In the genomic region with DNA sequence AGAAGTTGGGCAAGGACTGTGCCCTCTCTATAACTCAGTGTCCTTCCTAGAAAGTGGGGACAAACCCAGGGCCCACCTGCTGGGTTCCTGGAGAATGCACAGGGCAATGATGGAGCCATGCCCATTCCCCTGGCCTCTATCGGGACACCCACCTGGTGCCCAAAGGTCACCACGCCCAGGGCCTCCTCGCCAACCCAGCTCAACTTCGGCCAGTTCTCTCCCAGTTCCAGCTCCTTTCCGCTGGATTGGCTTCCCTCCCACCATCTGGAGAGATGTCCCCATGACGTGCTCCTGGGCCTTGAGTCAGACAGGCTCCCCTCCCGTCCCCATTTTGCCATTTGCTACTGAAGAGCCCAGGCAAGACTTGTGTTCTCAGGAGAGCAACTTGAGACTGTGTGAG, we compare ENCODE assay signal across 18 mouse cellular contexts. TPM values are rescaled to one million over a fixed set of nuclear protein-coding genes. Genes with fewer than 3 reads are reported as not detected.
"Had no signal": no experiment of that assay in that cellular context is flagged by ENCODE, and none has a peak within 500 bp of the region (broad histone marks: within the 10 kb centered on the region; RNA-seq: fewer than 3 reads in every experiment).

No protein-coding gene starts in this region.

- H3K9ac ChIP-seq: liver, embryonic 12.5 days; lung, embryonic 14.5 days; midbrain, embryonic 15.5 days; neural tube, embryonic 12.5 days; stomach, embryonic 15.5 days had no signal

- H3K4me2 ChIP-seq: liver, embryonic 12.5 days; lung, embryonic 14.5 days; midbrain, embryonic 15.5 days; neural tube, embryonic 12.5 days; stomach, embryonic 15.5 days had no signal

- H3K36me3 ChIP-seq: limb, embryonic 10.5 days; liver, embryonic 12.5 days; midbrain, embryonic 15.5 days; stomach, embryonic 15.5 days had no signal

- DNase-seq: kidney, postnatal 10 days; kidney, postnatal 4 days; lung, embryonic 14.5 days; lung, postnatal 10 days; lung, postnatal 4 days; right cerebral cortex, postnatal 4 days; thymus, adult 2 months; thymus, postnatal 25 days had no signal

- H3K27me3 ChIP-seq: midbrain, embryonic 15.5 days; neural tube, embryonic 12.5 days; stomach, embryonic 15.5 days had no signal

- H3K27ac ChIP-seq: layer of hippocampus, adult 2 months; limb, embryonic 10.5 days; liver, embryonic 12.5 days; midbrain, embryonic 10.5 days; midbrain, embryonic 15.5 days; neural tube, embryonic 12.5 days; stomach, embryonic 15.5 days had no signal

- H3K4me1 ChIP-seq: liver, embryonic 12.5 days; midbrain, embryonic 15.5 days; stomach, embryonic 15.5 days had no signal

- H3K9me3 ChIP-seq: limb, embryonic 10.5 days; liver, embryonic 12.5 days; midbrain, embryonic 10.5 days; midbrain, embryonic 15.5 days; neural tube, embryonic 12.5 days; stomach, embryonic 15.5 days had no signal

- ATAC-seq: liver, embryonic 12.5 days; midbrain, embryonic 15.5 days had no signal

- H3K4me3 ChIP-seq: layer of hippocampus, adult 2 months; limb, embryonic 10.5 days; liver, embryonic 12.5 days; midbrain, embryonic 10.5 days; midbrain, embryonic 15.5 days; neural tube, embryonic 12.5 days; stomach, embryonic 15.5 days had no signal

RNA-seq across cellular contexts. Expression of gene Wnt4, which starts 15.3 kb away (rescaled TPM):
- total RNA-seq: megakaryocyte, adult 5-6 weeks; monocyte, adult 5-6 weeks; neutrophil, adult 5-6 weeks had no signal
